Mouse (Mus musculus) ES-Bruce4 (cell line): ENCODE results near the gene Ccdc110. TPM values are rescaled to one million over a fixed set of nuclear protein-coding genes. Genes with fewer than 3 reads are reported as not detected.

Experiments used
- H3K27ac ChIP-seq: 2 replicates; pipeline ENCODE4 v1.5.1; 2012; ENCODE audit warnings: low read length, inconsistent platforms; ENCODE audit not compliant: insufficient read depth
- H3K27me3 ChIP-seq: 2 replicates; pipeline ENCODE4 v1.6.1; 2012; ENCODE audit warnings: mild to moderate bottlenecking, low read length, inconsistent platforms; ENCODE audit not compliant: control insufficient read depth, poor library complexity, insufficient read depth, severe bottlenecking
- H3K36me3 ChIP-seq: 2 replicates; pipeline ENCODE4 v1.6.1; 2012; ENCODE audit warnings: inconsistent platforms, mild to moderate bottlenecking, low read length, moderate library complexity; ENCODE audit not compliant: control insufficient read depth, poor library complexity, insufficient read depth, severe bottlenecking
- H3K4me1 ChIP-seq: one replicate; pipeline ENCODE4 v1.8.1; 2011; ENCODE audit warnings: low read length; ENCODE audit not compliant: control insufficient read depth, insufficient read depth
- H3K4me3 ChIP-seq: 2 replicates; pipeline ENCODE4 v1.5.1; 2011; ENCODE audit warnings: low read depth, mild to moderate bottlenecking, low read length
- H3K9ac ChIP-seq: 2 replicates; pipeline ENCODE4 v1.6.1; 2012; ENCODE audit warnings: low read depth, mild to moderate bottlenecking, inconsistent platforms; ENCODE audit not compliant: poor library complexity, severe bottlenecking
- H3K9me3 ChIP-seq: replicated peaks from 2 replicates; pipeline ENCODE4 v1.6.1; 2012; ENCODE audit warnings: mild to moderate bottlenecking, low read length, inconsistent platforms; ENCODE audit not compliant: control insufficient read depth, poor library complexity, insufficient read depth, severe bottlenecking
- CTCF ChIP-seq: IDR thresholded peaks from one replicate; pipeline ENCODE4 v1.8.1; 2011; ENCODE audit warnings: low read depth, low read length
- EP300 ChIP-seq: IDR thresholded peaks from 2 replicates; pipeline ENCODE4 v1.6.1; 2011; ENCODE audit warnings: low read depth, low read length; ENCODE audit not compliant: insufficient read depth
- POLR2A ChIP-seq: IDR thresholded peaks from one replicate; pipeline ENCODE4 v1.8.1; 2011; ENCODE audit warnings: low read length; ENCODE audit not compliant: insufficient read depth
- polyA plus RNA-seq: library from polyadenylated mRNA; stranded (reverse); fragments of >200 nt; gene quantifications from 2 replicates; pipeline ENCODE4 v1.2.4, GENCODE M21; 2011; ENCODE audit warnings: low read depth; ENCODE audit not compliant: missing spikeins, insufficient read depth, insufficient read length

Gene Ccdc110
- polyA plus RNA-seq, 1 experiment, result not detected

GRCm38 (mm10) chr8:45901626-45902025 is 32.8 kb upstream of the Ccdc110 start:
- Histone ChIP-seq H3K27me3 (no peaks in the 10 kb centered on the region; the same call in 1 of the 2 replicates), H3K27ac (no peak overlapping the region), H3K9ac (no peak overlapping the region), H3K9me3 (no peaks in the 10 kb centered on the region), H3K4me3 (no peak overlapping the region), H3K4me1 (no peaks in the 10 kb centered on the region), H3K36me3 (no peaks in the 10 kb centered on the region)
- TF ChIP-seq CTCF (no peak), EP300 (no peak), POLR2A (no peak)

DNA sequence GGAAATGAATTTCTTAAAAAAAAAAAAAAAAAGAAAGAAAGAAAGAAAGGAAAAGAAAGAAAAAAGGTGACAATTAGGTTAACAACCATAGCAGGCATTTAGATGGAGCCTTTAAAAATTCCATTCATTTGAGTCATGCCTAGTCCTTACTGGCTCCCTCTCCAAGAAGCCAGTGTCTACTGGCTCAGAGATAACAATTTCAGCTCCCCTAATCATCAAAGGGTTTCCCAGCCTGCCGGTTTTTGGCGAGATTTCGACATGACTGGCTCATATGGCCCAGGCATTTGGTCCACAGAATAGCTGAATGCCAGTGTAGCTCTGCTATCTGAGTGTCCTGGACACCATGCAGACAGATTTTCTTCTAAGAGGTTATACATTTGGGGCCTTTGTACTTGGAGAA is 30.8 kb upstream of the Ccdc110 start:
- no peak overlapping the region for H3K9ac ChIP-seq
- H3K27ac ChIP-seq, result no peak overlapping the region
- H3K9me3 ChIP-seq, result no peaks in the 10 kb centered on the region
- H3K27me3 ChIP-seq, result no peaks in the 10 kb centered on the region; the same call in 1 of the 2 replicates
- no peak for TF ChIP-seq POLR2A
- TF ChIP-seq CTCF, result no peak
- TF ChIP-seq EP300, result no peak
- no peaks in the 10 kb centered on the region for H3K4me1 ChIP-seq
- no peak overlapping the region for H3K4me3 ChIP-seq
- no peaks in the 10 kb centered on the region for H3K36me3 ChIP-seq

GRCm38 (mm10) chr8:45905591-45906250 is 28.7 kb upstream of the Ccdc110 start:
- H3K36me3 ChIP-seq, result no peaks in the 10 kb centered on the region
- no peak overlapping the region for H3K4me3 ChIP-seq
- TF ChIP-seq CTCF (no peak), POLR2A (no peak), EP300 (no peak)
- H3K9me3 ChIP-seq, result 0 out of 2 replicates have a peak, but pooled peaks cover 2% of the 10 kb centered on the region
- H3K4me1 ChIP-seq, result no peaks in the 10 kb centered on the region
- no peak overlapping the region for H3K9ac ChIP-seq
- no peaks in the 10 kb centered on the region; the same call in 1 of the 2 replicates for H3K27me3 ChIP-seq
- no peak overlapping the region for H3K27ac ChIP-seq

DNA sequence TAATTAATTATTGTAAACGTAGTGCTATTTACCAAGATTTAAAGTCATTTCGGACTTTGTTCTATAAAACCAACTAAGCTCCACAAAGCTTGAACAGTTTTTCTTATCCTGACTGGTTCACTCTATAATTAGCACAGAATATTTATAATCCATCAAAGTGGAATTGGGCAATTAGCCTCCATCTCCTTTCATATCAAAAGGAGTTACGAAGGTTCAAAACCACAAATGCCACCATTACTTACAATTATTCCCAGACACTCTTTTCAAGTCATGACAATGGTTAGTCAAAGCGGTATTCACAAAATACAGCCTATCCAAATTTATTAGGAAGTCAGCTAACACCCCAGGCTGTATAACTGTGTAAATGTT is 28.2 kb upstream of the Ccdc110 start:
- Histone ChIP-seq H3K27me3 (no peaks in the 10 kb centered on the region; the same call in 1 of the 2 replicates), H3K9ac (no peak overlapping the region), H3K4me1 (no peaks in the 10 kb centered on the region), H3K36me3 (no peaks in the 10 kb centered on the region), H3K27ac (no peak overlapping the region), H3K9me3 (0 out of 2 replicates have a peak, but pooled peaks cover 2% of the 10 kb centered on the region), H3K4me3 (no peak overlapping the region)
- TF ChIP-seq EP300 (no peak), POLR2A (no peak), CTCF (no peak)

DNA sequence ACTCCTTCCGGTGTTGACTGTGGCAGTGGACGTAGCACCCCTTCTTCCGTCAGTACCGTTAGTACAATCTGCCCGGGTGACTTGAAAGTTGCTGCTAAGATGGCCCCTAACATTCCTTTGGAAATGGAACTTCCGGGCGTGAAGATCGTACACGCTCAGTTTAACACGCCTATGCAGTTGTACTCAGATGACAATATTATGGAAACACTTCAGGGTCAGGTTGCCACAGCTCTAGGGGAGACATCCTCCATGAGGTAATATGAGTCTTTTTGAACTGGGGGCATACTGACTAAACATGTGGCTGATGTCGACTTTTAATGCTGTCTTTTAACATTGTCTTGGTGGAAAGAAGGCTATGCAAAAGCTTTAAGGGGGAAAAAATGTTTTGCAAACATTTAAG is 20.7 kb upstream of the Ccdc110 start:
- TF ChIP-seq EP300 (no peak), POLR2A (no peak), CTCF (no peak)
- no peaks in the 10 kb centered on the region for H3K4me1 ChIP-seq
- 0 out of 2 replicates have a peak, but pooled peaks cover 2% of the 10 kb centered on the region for H3K9me3 ChIP-seq
- H3K36me3 ChIP-seq, result no peaks in the 10 kb centered on the region
- no peak overlapping the region for H3K4me3 ChIP-seq
- H3K27ac ChIP-seq, result no peak overlapping the region
- no peak overlapping the region for H3K9ac ChIP-seq
- no peaks in the 10 kb centered on the region for H3K27me3 ChIP-seq

- Histone ChIP-seq H3K9ac (no peak overlapping the region), H3K27me3 (no peaks in the 10 kb centered on the region), H3K4me1 (no peaks in the 10 kb centered on the region), H3K36me3 (no peaks in the 10 kb centered on the region), H3K9me3 (peaks cover 4% of the 10 kb centered on the region; the same call in 1 of the 2 replicates), H3K27ac (no peak overlapping the region), H3K4me3 (no peak overlapping the region)
- TF ChIP-seq POLR2A (no peak), CTCF (no peak), EP300 (no peak)
Observed at GRCm38 (mm10) chr8:45916496-45916895, 17.9 kb upstream of the Ccdc110 start.
